15 mouse cellular contexts compared by ENCODE assay signal in the genomic region with DNA sequence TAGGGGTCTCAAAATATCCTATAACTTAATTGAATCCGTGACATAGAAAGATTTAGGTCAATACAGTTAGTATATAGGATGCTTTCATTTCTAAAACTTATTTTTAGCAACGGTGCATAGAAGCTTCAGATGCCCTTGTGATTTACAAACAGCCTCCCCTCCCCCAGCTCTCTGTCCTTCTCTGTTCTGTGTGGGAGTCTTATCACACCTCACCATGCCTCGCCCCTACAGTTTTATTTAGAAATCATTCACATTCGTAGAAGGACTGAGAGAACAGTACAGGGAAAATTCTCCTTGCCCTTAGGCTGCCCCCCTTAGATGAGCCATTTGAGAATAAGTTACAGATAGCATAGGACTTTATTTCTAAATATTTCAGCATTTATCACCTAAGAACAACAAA. TPM values are rescaled to one million over a fixed set of nuclear protein-coding genes. Genes with fewer than 3 reads are reported as not detected.
A peak's percentile ranks its signal among the peaks of the same experiment; 100 is the strongest.
DNase-seq lines count a peak whose midpoint lies in the region; ATAC-seq and TF ChIP-seq lines count a peak whose summit lies in the region.
"Had no signal": no experiment of that assay in that cellular context is flagged by ENCODE, and none has a peak within 500 bp of the region (broad histone marks: within the 10 kb centered on the region; RNA-seq: fewer than 3 reads in every experiment).

No protein-coding gene starts in this region.

- peaks cover 8% of the 10 kb centered on the region for H3K4me1 ChIP-seq in heart, adult 2 months (ENCODE audit: control insufficient read depth, insufficient read depth, low read length)
- H3K4me1 ChIP-seq in forebrain, embryonic 10.5 days = no peaks in the 10 kb centered on the region
- H3K4me1 ChIP-seq in hindbrain, embryonic 13.5 days (replicated peaks) = no peaks in the 10 kb centered on the region
- H3K4me1 ChIP-seq: midbrain, embryonic 12.5 days; neural tube, embryonic 15.5 days had no signal

- peak overlapping the region; percentile 27; the same call in 1 of the 2 replicates for H3K27ac ChIP-seq in heart, adult 2 months
- H3K27ac ChIP-seq in left cerebral cortex, adult 2 months = peak overlapping the region; percentile 45
- H3K27ac ChIP-seq in forebrain, embryonic 10.5 days = no peak overlapping the region
- H3K27ac ChIP-seq in hindbrain, embryonic 13.5 days = no peak overlapping the region
- H3K27ac ChIP-seq: midbrain, embryonic 12.5 days; neural tube, embryonic 15.5 days had no signal

- intact Hi-C loops in heart, adult 2 months (cut with DNase I) = no loop called here
- intact Hi-C loops in left cerebral cortex, adult 2 months (cut with DNase I) = loop anchor here (5.0 kb wide), 1 partner anchor 70 kb away; no protein-coding TSS in a partner anchor
- intact Hi-C loops in left cerebral cortex, postnatal 10 days (cut with DNase I) = no loop called here

- H3K4me2 ChIP-seq in hindbrain, embryonic 13.5 days = no peak overlapping the region
- H3K4me2 ChIP-seq: midbrain, embryonic 12.5 days; neural tube, embryonic 15.5 days had no signal

- no peak for TF ChIP-seq EP300 in heart, adult 2 months (IDR thresholded peaks at IDR 0.05; ENCODE audit: insufficient read depth, low read depth, low read length)

- TF ChIP-seq POLR2A in heart, adult 2 months (IDR thresholded peaks at IDR 0.05; ENCODE audit: insufficient read depth, low read depth, low read length) = no peak

- DNase-seq in heart, adult 2 months = no peak
- no peak for DNase-seq in heart, adult 11 months
- DNase-seq in left cerebral cortex, adult 2 months (ENCODE audit: extremely low spot score in 1 of 2, low spot score in 2 of 2) = no peak
- DNase-seq in left cerebral cortex, postnatal 10 days (ENCODE audit: extremely low spot score in 1 of 2, low spot score in 2 of 2) = no peak
- DNase-seq in heart, postnatal 4 days = peak; percentile 33
- no peak for DNase-seq in forebrain, embryonic 10.5 days (ENCODE audit: extremely low spot score, low spot score)
- DNase-seq: cerebellum, postnatal 14 days; lung, postnatal 36 days; spleen, adult 18-20 months; thymus, postnatal 25 days had no signal

- no peak overlapping the region for H3K4me3 ChIP-seq in heart, adult 2 months
- H3K4me3 ChIP-seq in left cerebral cortex, adult 2 months = no peak overlapping the region
- H3K4me3 ChIP-seq in forebrain, embryonic 10.5 days = no peak overlapping the region
- H3K4me3 ChIP-seq in hindbrain, embryonic 13.5 days = no peak overlapping the region
- H3K4me3 ChIP-seq: midbrain, embryonic 12.5 days; neural tube, embryonic 15.5 days had no signal

- H3K27me3 ChIP-seq in heart, adult 2 months (ENCODE audit: control insufficient read depth, insufficient read depth, low read length) = no peaks in the 10 kb centered on the region
- no peaks in the 10 kb centered on the region for H3K27me3 ChIP-seq in forebrain, embryonic 10.5 days (ENCODE audit: poor library complexity, severe bottlenecking)
- H3K27me3 ChIP-seq in hindbrain, embryonic 13.5 days = no peaks in the 10 kb centered on the region
- H3K27me3 ChIP-seq: midbrain, embryonic 12.5 days; neural tube, embryonic 15.5 days had no signal

- no peak overlapping the region for H3K9ac ChIP-seq in heart, adult 2 months (ENCODE audit: low read depth, low read length)
- H3K9ac ChIP-seq in hindbrain, embryonic 13.5 days = no peak overlapping the region
- H3K9ac ChIP-seq: midbrain, embryonic 12.5 days; neural tube, embryonic 15.5 days had no signal

- ATAC-seq in megakaryocyte progenitor cell, adult 5-6 weeks (replicated peaks; ENCODE audit: poor library complexity) = peak; percentile 81
- ATAC-seq in hindbrain, embryonic 13.5 days (ENCODE audit: low FRiP score) = no peak
- ATAC-seq: forebrain, embryonic 14.5 days had no signal

- no peak for TF ChIP-seq CTCF in heart, adult 2 months (IDR thresholded peaks at IDR 0.05)
- TF ChIP-seq CTCF in left cerebral cortex, adult 2 months (IDR thresholded peaks at IDR 0.05) = no peak

- no peaks in the 10 kb centered on the region for H3K9me3 ChIP-seq in forebrain, embryonic 10.5 days
- H3K9me3 ChIP-seq in hindbrain, embryonic 13.5 days = no peaks in the 10 kb centered on the region
- H3K9me3 ChIP-seq: midbrain, embryonic 12.5 days; neural tube, embryonic 15.5 days had no signal

- WGBS in heart, adult 2 months = 37% methylated on average over 4 of the region's 4 CpGs
- 88% methylated on average over 4 of the region's 4 CpGs for WGBS in forebrain, embryonic 10.5 days
- WGBS in hindbrain, embryonic 13.5 days = 82% methylated on average over 4 of the region's 4 CpGs

- no peaks in the 10 kb centered on the region; the same call in 1 of the 2 replicates for H3K36me3 ChIP-seq in heart, adult 2 months (ENCODE audit: control insufficient read depth, insufficient read depth, low read length)
- H3K36me3 ChIP-seq in forebrain, embryonic 10.5 days (replicated peaks) = no peaks in the 10 kb centered on the region
- peaks cover 3% of the 10 kb centered on the region; the same call in 1 of the 2 replicates for H3K36me3 ChIP-seq in hindbrain, embryonic 13.5 days
- H3K36me3 ChIP-seq: midbrain, embryonic 12.5 days; neural tube, embryonic 15.5 days had no signal

- H3K79me2 ChIP-seq in heart, adult 2 months (replicated peaks; ENCODE audit: control insufficient read depth, insufficient read depth, low read length) = no peaks in the 10 kb centered on the region; the same call in 1 of the 2 replicates

RNA-seq across cellular contexts. Expression of a gene that starts 18.1 kb away (rescaled TPM):
- 10 to 100 TPM; 45.6 to 49.7 TPM for total RNA-seq in heart, adult 2 months (2021)
- 22.0 and 40.1 TPM in 2 replicates for polyA plus RNA-seq in heart, adult 2 months (2012; rRNA removed)
- total RNA-seq in left cerebral cortex, adult 2 months (2021) = 10 to 100 TPM; 20.4 to 20.6 TPM
- total RNA-seq in left cerebral cortex, postnatal 10 days (2021) = 10 to 100 TPM; 18.3 to 21.6 TPM
- total RNA-seq in heart, postnatal 4 days (2021) = 10 to 100 TPM; 26.4 to 28.0 TPM
- total RNA-seq in megakaryocyte progenitor cell, adult 5-6 weeks (2015) = 7.7 and 9.3 TPM in 2 replicates
- 12.2 and 14.3 TPM in 2 replicates for total RNA-seq in megakaryocyte progenitor cell, adult 5-6 weeks (2017)
- polyA plus RNA-seq in forebrain, embryonic 10.5 days (2016; fragmentation: Nextera tagmentation; extraction: Ambion mirVana) = 29.0 and 30.5 TPM in 2 replicates
- polyA plus RNA-seq in hindbrain, embryonic 13.5 days (2015; fragmentation: Nextera tagmentation; extraction: Ambion mirVana) = 21.1 and 24.9 TPM in 2 replicates

Comparison
In these comparisons a context has a peak if more than half of its experiments do, and no peak if none do; other contexts are left out.
1. H3K27ac ChIP-seq: peak in heart, adult 2 months (single experiment) and left cerebral cortex, adult 2 months (single experiment); none in forebrain, embryonic 10.5 days (single experiment) and hindbrain, embryonic 13.5 days (single experiment).